Mouse (Mus musculus): ENCODE results near the gene Tctex1d2. TPM values are rescaled to one million over a fixed set of nuclear protein-coding genes. Genes with fewer than 3 reads are reported as not detected.
A peak's percentile ranks its signal among the peaks of the same experiment; 100 is the strongest.
"Not testable (repeated sequence)": the region's sequence is repeated elsewhere in the genome, so short reads cannot be mapped to it uniquely, and the experiment has no call there.

Gene Tctex1d2
- polyA plus RNA-seq, 1 experiment, result not detected

DNA sequence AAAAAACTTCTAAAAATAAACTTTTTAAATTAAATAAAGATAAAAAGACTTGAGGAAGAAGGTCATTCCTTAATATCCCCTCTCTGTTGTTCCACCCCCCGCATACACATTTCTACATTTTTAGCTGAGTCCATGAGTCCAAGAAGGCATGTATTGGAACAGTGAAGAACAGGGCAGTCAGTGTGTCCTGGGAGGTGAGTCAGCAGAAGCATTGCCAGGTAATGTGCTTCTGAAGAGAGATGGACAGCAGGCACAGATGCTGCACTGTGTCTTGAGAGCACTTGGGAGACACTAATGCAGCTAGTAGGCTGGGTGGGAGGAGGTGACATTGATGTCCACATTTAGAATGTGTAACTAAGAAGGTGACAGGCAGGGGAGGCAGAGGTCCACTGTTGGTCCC lies 17.8 kb downstream of the Tctex1d2 start:
- TF ChIP-seq TAL1 (IDR thresholded peaks at IDR 0.05; ENCODE audit: low read length) (no peak), GATA1 (IDR thresholded peaks at IDR 0.05; ENCODE audit: low read length) (no peak)
- Histone ChIP-seq H3K4me1 (ENCODE audit: control insufficient read depth) (peaks cover 61% of the 10 kb centered on the region), H3K4me3 (replicated peaks) (no peak overlapping the region), H3K36me3 (ENCODE audit: control insufficient read depth) (peaks cover 97% of the 10 kb centered on the region), H3K9me3 (ENCODE audit: control insufficient read depth, low read length) (no peaks in the 10 kb centered on the region), H3K27me3 (ENCODE audit: control insufficient read depth) (no peaks in the 10 kb centered on the region)

DNA sequence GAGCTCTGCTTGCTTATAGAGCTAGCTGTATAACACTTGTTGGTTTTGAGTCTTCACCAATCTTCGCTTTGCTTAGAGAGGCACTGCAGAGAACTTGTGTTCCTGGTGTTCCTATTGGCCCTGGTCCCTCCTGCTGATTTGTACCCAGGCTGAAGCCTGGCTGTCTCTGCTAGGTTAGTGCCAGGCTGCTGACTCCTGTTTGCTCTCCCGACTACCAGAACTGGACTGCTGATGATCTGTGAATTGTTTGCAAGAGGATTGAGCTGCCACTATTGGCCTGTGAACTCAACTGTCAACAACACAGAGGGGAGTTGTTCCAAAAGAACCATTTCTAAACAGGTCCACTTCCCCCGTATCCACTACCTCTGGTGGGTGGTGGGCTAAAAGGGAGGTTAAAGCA lies 21.9 kb downstream of the Tctex1d2 start:
- Histone ChIP-seq H3K4me3 (replicated peaks) (no peak overlapping the region), H3K4me1 (ENCODE audit: control insufficient read depth) (peaks cover 65% of the 10 kb centered on the region), H3K27me3 (ENCODE audit: control insufficient read depth) (no peaks in the 10 kb centered on the region), H3K9me3 (ENCODE audit: control insufficient read depth, low read length) (no peaks in the 10 kb centered on the region), H3K36me3 (ENCODE audit: control insufficient read depth) (peaks cover 93% of the 10 kb centered on the region)
- no peak for TF ChIP-seq TAL1 (IDR thresholded peaks at IDR 0.05; ENCODE audit: low read length)
- TF ChIP-seq GATA1 (IDR thresholded peaks at IDR 0.05; ENCODE audit: low read length), result no peak

- Histone ChIP-seq H3K4me1 (ENCODE audit: control insufficient read depth) (peaks cover 84% of the 10 kb centered on the region), H3K36me3 (ENCODE audit: control insufficient read depth) (peaks cover 82% of the 10 kb centered on the region)
- not testable (repeated sequence) for H3K27me3 ChIP-seq (ENCODE audit: control insufficient read depth); H3K9me3 ChIP-seq (ENCODE audit: control insufficient read depth, low read length); H3K4me3 ChIP-seq (replicated peaks)
Measured at GRCm38 (mm10) chr16:32444615-32445014, 25.1 kb downstream of the Tctex1d2 start.

GRCm38 (mm10) chr16:32445558-32445957 lies 26.1 kb downstream of the Tctex1d2 start:
- Histone ChIP-seq H3K4me3 (replicated peaks) (no peak overlapping the region), H3K4me1 (ENCODE audit: control insufficient read depth) (peaks cover 89% of the 10 kb centered on the region), H3K9me3 (ENCODE audit: control insufficient read depth, low read length) (no peaks in the 10 kb centered on the region), H3K27me3 (ENCODE audit: control insufficient read depth) (no peaks in the 10 kb centered on the region), H3K36me3 (ENCODE audit: control insufficient read depth) (peaks cover 76% of the 10 kb centered on the region)
- TF ChIP-seq TAL1 (IDR thresholded peaks at IDR 0.05; ENCODE audit: low read length) (no peak), GATA1 (IDR thresholded peaks at IDR 0.05; ENCODE audit: low read length) (no peak)

DNA sequence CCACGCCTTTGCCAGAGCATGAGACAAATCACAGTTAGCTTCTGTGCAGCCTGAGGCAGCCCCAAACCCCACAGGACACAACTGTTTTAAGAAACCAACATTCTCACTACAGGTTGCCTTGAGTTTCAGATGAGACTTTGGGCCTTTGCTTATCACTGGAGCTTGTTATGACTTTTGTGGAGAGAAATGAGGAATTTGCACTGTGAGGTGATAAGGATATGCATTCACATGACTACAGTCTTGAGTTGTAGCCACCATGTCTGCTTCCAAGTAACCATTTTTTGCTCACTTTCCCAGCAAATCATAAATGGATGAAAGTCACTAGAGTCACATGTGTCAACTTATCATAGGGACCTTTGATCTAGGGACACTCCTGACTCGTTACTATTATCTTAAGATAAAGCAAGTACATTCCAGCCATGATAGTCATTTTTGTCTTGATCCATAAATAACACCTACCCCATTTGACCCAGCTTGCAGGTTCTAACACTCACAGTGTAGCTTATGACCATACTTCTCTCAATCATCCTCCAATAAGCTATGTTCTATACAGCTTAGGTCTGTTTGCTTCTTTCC lies 27.1 kb downstream of the Tctex1d2 start:
- Histone ChIP-seq H3K27me3 (ENCODE audit: control insufficient read depth) (no peaks in the 10 kb centered on the region), H3K9me3 (ENCODE audit: control insufficient read depth, low read length) (no peaks in the 10 kb centered on the region), H3K4me3 (replicated peaks) (no peak overlapping the region), H3K36me3 (ENCODE audit: control insufficient read depth) (peaks cover 75% of the 10 kb centered on the region), H3K4me1 (ENCODE audit: control insufficient read depth) (peaks cover 90% of the 10 kb centered on the region)
- TF ChIP-seq GATA1 (IDR thresholded peaks at IDR 0.05; ENCODE audit: low read length) (no peak), TAL1 (IDR thresholded peaks at IDR 0.05; ENCODE audit: low read length) (no peak)

- Histone ChIP-seq H3K4me1 (ENCODE audit: control insufficient read depth) (peaks cover 89% of the 10 kb centered on the region), H3K9me3 (ENCODE audit: control insufficient read depth, low read length) (no peaks in the 10 kb centered on the region; the same call in 1 of the 2 replicates), H3K36me3 (ENCODE audit: control insufficient read depth) (peaks cover 81% of the 10 kb centered on the region), H3K4me3 (replicated peaks) (peak overlapping the region; percentile 57), H3K27me3 (ENCODE audit: control insufficient read depth) (no peaks in the 10 kb centered on the region)
- TF ChIP-seq TAL1 (IDR thresholded peaks at IDR 0.05; ENCODE audit: low read length), result peak; percentile 73
- TF ChIP-seq GATA1 (IDR thresholded peaks at IDR 0.05; ENCODE audit: low read length), result peak; percentile 50; the same call in 1 of the 2 replicates
Measured at GRCm38 (mm10) chr16:32449665-32450064, 30.2 kb downstream of the Tctex1d2 start.

GRCm38 (mm10) chr16:32450133-32450532 lies 30.6 kb downstream of the Tctex1d2 start:
- Histone ChIP-seq H3K36me3 (ENCODE audit: control insufficient read depth) (peaks cover 82% of the 10 kb centered on the region), H3K4me1 (ENCODE audit: control insufficient read depth) (peaks cover 89% of the 10 kb centered on the region), H3K4me3 (replicated peaks) (peak overlapping the region; percentile 57), H3K9me3 (ENCODE audit: control insufficient read depth, low read length) (no peaks in the 10 kb centered on the region; the same call in 1 of the 2 replicates), H3K27me3 (ENCODE audit: control insufficient read depth) (no peaks in the 10 kb centered on the region)
- TF ChIP-seq GATA1 (IDR thresholded peaks at IDR 0.05; ENCODE audit: low read length), result no peak
- no peak for TF ChIP-seq TAL1 (IDR thresholded peaks at IDR 0.05; ENCODE audit: low read length)

DNA sequence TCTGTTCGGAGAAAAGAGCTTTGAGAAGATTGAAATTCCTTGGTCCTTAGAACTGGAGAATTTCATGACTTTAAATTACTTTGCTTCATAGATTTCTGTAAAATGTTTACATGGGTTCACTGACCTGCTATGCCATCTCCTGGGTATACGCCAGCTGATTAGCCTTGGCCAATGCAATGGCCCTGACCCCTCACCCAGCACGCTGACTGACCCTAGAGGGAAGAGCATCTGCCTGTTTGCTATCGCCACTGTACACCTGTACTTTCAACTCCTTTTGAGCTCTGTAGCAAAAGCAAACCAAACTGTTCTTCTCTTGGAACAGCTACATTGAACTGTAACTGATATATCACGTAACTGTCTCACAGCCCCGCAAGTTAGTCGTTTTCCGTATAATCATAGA lies 33.6 kb downstream of the Tctex1d2 start:
- TF ChIP-seq GATA1 (IDR thresholded peaks at IDR 0.05; ENCODE audit: low read length) (no peak), TAL1 (IDR thresholded peaks at IDR 0.05; ENCODE audit: low read length) (no peak)
- Histone ChIP-seq H3K27me3 (ENCODE audit: control insufficient read depth) (no peaks in the 10 kb centered on the region), H3K36me3 (ENCODE audit: control insufficient read depth) (peaks cover 80% of the 10 kb centered on the region), H3K9me3 (ENCODE audit: control insufficient read depth, low read length) (peaks cover 2% of the 10 kb centered on the region; the same call in 1 of the 2 replicates), H3K4me3 (replicated peaks) (no peak overlapping the region), H3K4me1 (ENCODE audit: control insufficient read depth) (peaks cover 87% of the 10 kb centered on the region)

DNA sequence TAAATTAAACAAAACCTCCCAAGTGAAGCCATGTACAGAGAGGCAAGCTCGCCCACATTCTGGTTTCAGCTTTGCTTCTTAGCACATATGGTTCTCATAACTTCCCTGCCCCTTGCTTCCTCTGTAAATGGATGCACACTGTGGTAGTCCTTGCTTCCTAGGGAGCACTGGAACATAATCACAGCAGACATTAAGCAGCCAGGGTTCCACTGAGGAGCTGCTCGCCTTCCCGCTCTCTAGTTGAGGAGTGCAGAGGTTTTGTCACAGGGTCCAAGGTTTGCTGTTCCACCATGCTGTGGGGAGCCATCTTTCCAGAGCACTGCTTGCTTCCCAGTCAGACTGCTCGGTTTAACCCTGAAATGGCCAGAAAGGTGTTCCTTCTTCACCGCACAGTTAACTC lies 35.1 kb downstream of the Tctex1d2 start:
- no peak overlapping the region for H3K4me3 ChIP-seq (replicated peaks)
- H3K36me3 ChIP-seq (ENCODE audit: control insufficient read depth), result peaks cover 90% of the 10 kb centered on the region
- peaks cover 74% of the 10 kb centered on the region for H3K4me1 ChIP-seq (ENCODE audit: control insufficient read depth)
- H3K27me3 ChIP-seq (ENCODE audit: control insufficient read depth), result no peaks in the 10 kb centered on the region
- TF ChIP-seq GATA1 (IDR thresholded peaks at IDR 0.05; ENCODE audit: low read length), result no peak
- no peak for TF ChIP-seq TAL1 (IDR thresholded peaks at IDR 0.05; ENCODE audit: low read length)
- peaks cover 2% of the 10 kb centered on the region; the same call in 1 of the 2 replicates for H3K9me3 ChIP-seq (ENCODE audit: control insufficient read depth, low read length)

GRCm38 (mm10) chr16:32456086-32456485 lies 36.6 kb downstream of the Tctex1d2 start:
- H3K9me3 ChIP-seq (ENCODE audit: control insufficient read depth, low read length), result peaks cover 2% of the 10 kb centered on the region; the same call in 1 of the 2 replicates
- TF ChIP-seq TAL1 (IDR thresholded peaks at IDR 0.05; ENCODE audit: low read length), result no peak
- TF ChIP-seq GATA1 (IDR thresholded peaks at IDR 0.05; ENCODE audit: low read length), result no peak
- no peaks in the 10 kb centered on the region for H3K27me3 ChIP-seq (ENCODE audit: control insufficient read depth)
- H3K36me3 ChIP-seq (ENCODE audit: control insufficient read depth), result peaks cover 95% of the 10 kb centered on the region
- H3K4me3 ChIP-seq (replicated peaks), result no peak overlapping the region
- peaks cover 60% of the 10 kb centered on the region for H3K4me1 ChIP-seq (ENCODE audit: control insufficient read depth)
